Comparison of ENCODE assay signal across 28 mouse cellular contexts in the genomic region with DNA sequence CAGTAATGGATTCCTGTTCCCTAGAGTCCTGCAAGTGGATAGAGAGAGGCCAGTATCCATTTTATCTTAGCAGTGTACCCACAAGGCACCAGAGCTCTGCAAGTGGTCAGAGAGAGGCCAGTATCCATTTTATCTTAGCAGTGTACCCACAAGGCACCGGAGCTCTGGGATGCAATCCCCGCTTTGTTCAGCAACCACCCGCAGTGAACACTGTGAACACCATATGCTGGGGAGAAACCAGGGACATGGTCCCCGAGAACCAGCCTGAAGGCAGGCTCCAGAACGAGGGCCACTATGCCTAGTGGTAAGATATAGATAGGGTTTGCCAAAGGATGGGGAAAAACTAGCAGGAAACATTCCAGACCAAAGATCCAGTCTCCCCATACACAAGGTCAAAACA. TPM values are rescaled to one million over a fixed set of nuclear protein-coding genes. Genes with fewer than 3 reads are reported as not detected.
DNase-seq lines count a peak whose midpoint lies in the region; TF ChIP-seq lines count a peak whose summit lies in the region.
"Had no signal": no experiment of that assay in that cellular context is flagged by ENCODE, and none has a peak within 500 bp of the region (broad histone marks: within the 10 kb centered on the region; RNA-seq: fewer than 3 reads in every experiment).

No protein-coding gene starts in this region.

- H3K36me3 ChIP-seq in macrophage (ENCODE audit: inconsistent target) = peaks cover 63% of the 10 kb centered on the region
- H3K36me3 ChIP-seq: embryonic facial prominence, embryonic 13.5 days had no signal

- no peak overlapping the region for H3K4me3 ChIP-seq in cerebellum, adult 2 months (replicated peaks; ENCODE audit: insufficient read depth, low read depth, low read length)
- H3K4me3 ChIP-seq in macrophage (ENCODE audit: inconsistent target) = no peak overlapping the region
- H3K4me3 ChIP-seq: embryonic facial prominence, embryonic 13.5 days; embryonic facial prominence, embryonic 15.5 days; erythroblast, embryonic 14.5 days; forebrain, embryonic 10.5 days; forebrain, embryonic 12.5 days; gastrocnemius, adult 2 months had no signal

- peaks cover 44% of the 10 kb centered on the region for H3K4me1 ChIP-seq in cerebellum, adult 2 months (ENCODE audit: control insufficient read depth, insufficient read depth, low read length)

- H3K79me2 ChIP-seq in macrophage (ENCODE audit: inconsistent target) = peaks cover 98% of the 10 kb centered on the region

- WGBS in cerebellum, adult 2 months = 13% methylated on average over 5 of the region's 5 CpGs
- WGBS in macrophage (ENCODE audit: missing documents) = 92% methylated on average over 5 of the region's 5 CpGs

- no peak for TF ChIP-seq CTCF in cerebellum, adult 2 months (IDR thresholded peaks at IDR 0.05; ENCODE audit: borderline replicate concordance, insufficient read depth, low read depth, low read length)

- H3K27me3 ChIP-seq in cerebellum, adult 2 months (ENCODE audit: control insufficient read depth, insufficient read depth, low read length) = no peaks in the 10 kb centered on the region
- H3K27me3 ChIP-seq: embryonic facial prominence, embryonic 13.5 days; embryonic facial prominence, embryonic 15.5 days; forebrain, embryonic 12.5 days had no signal

- no peak for TF ChIP-seq POLR2A in cerebellum, adult 2 months (IDR thresholded peaks at IDR 0.05; ENCODE audit: borderline replicate concordance, insufficient read depth, low read length)

- peak; percentile 49 for DNase-seq in cerebellum, adult 11-12 months
- no peak for DNase-seq in cerebellum, postnatal 14 days
- peak; percentile 59 to 64 for DNase-seq in cerebellum, adult 2 months
- DNase-seq in cerebellum, adult 8-10 months = no peak
- DNase-seq in cerebellum, adult 9-11 months = peak; percentile 56
- no peak for DNase-seq in cerebellum, adult 11 months
- DNase-seq in kidney, postnatal 14 days = no peak
- DNase-seq: adrenal gland, adult 2 months; adrenal gland, postnatal 10 days; adrenal gland, postnatal 25 days; embryo, embryonic 11 days; gastrocnemius, adult 2 months had no signal

- peak overlapping the region; percentile 68 for H3K27ac ChIP-seq in cerebellum, adult 2 months (ENCODE audit: insufficient read depth, low read length)
- peak overlapping the region; percentile 91 for H3K27ac ChIP-seq in macrophage
- H3K27ac ChIP-seq: embryonic facial prominence, embryonic 13.5 days; embryonic facial prominence, embryonic 15.5 days; forebrain, embryonic 10.5 days; forebrain, embryonic 12.5 days; gastrocnemius, adult 2 months had no signal

RNA-seq across cellular contexts. Expression of a gene that starts 4.9 kb away (rescaled TPM):
- polyA plus RNA-seq in cerebellum, adult 2 months (2012; rRNA removed) = not detected in 2 replicates
- not detected for total RNA-seq in macrophage (2018; cell fraction: chromatin; rRNA removed)
- not detected for total RNA-seq in macrophage (2018; cell fraction: cytosol; rRNA removed)
- not detected for total RNA-seq in macrophage (2018; cell fraction: nucleus; rRNA removed)
- not detected in 3 replicates for polyA plus RNA-seq in macrophage (2018)
- total RNA-seq: adrenal gland, adult 2 months; adrenal gland, postnatal 10 days; adrenal gland, postnatal 25 days; adrenal gland, postnatal 4 days; common myeloid progenitor, adult 5-6 weeks; ES-E14; gastrocnemius, adult 2 months; MEL had no signal
- polyA plus RNA-seq: adrenal gland, adult 2 months; brain, embryonic 14.5 days; C2C12; embryonic facial prominence, embryonic 11.5 days; embryonic facial prominence, embryonic 13.5 days; embryonic facial prominence, embryonic 15.5 days; erythroblast, embryonic 14.5 days; forebrain, embryonic 10.5 days; forebrain, embryonic 12.5 days; forebrain, embryonic 14.5 days; forebrain, embryonic 16.5 days; frontal cortex, adult 2 months had no signal

RNA-seq across cellular contexts. Expression of a gene that starts 7.7 kb away (rescaled TPM):
- polyA plus RNA-seq in cerebellum, adult 2 months (2012; rRNA removed) = 86.0 and 98.5 TPM in 2 replicates
- 100 to 1,000 TPM in 1 of 26 experiments, 10 to 100 TPM in 25; 17.5 to 100 (median 40.7) TPM for total RNA-seq in macrophage (2018; cell fraction: chromatin; rRNA removed)
- total RNA-seq in macrophage (2018; cell fraction: cytosol; rRNA removed) = 100 to 1,000 TPM in 13 of 26 experiments, 10 to 100 TPM in 13; 82.1 to 224 (median 125) TPM
- total RNA-seq in macrophage (2018; cell fraction: nucleus; rRNA removed) = 100 to 1,000 TPM in 13 of 26 experiments, 10 to 100 TPM in 13; 44.6 to 157 (median 101) TPM
- 119 to 143 TPM (median 138 TPM) in 3 replicates for polyA plus RNA-seq in macrophage (2018)

RNA-seq across cellular contexts. Expression of a gene that starts 12.3 kb away (rescaled TPM):
- polyA plus RNA-seq in cerebellum, adult 2 months (2012; rRNA removed) = 1.4 and 1.7 TPM in 2 replicates
- not detected for total RNA-seq in macrophage (2018; cell fraction: chromatin; rRNA removed)
- not detected for total RNA-seq in macrophage (2018; cell fraction: cytosol; rRNA removed)
- not detected for total RNA-seq in macrophage (2018; cell fraction: nucleus; rRNA removed)
- polyA plus RNA-seq in macrophage (2018) = not detected in 3 replicates
- total RNA-seq: adrenal gland, adult 2 months; adrenal gland, postnatal 25 days; common myeloid progenitor, adult 5-6 weeks; ES-E14; gastrocnemius, adult 2 months; MEL had no signal
- polyA plus RNA-seq: embryonic facial prominence, embryonic 11.5 days; erythroblast, embryonic 14.5 days; forebrain, embryonic 10.5 days; forebrain, embryonic 14.5 days; forebrain, embryonic 16.5 days had no signal

RNA-seq across cellular contexts. Expression of a gene that starts 49.1 kb away (rescaled TPM):
- 158 and 185 TPM in 2 replicates for polyA plus RNA-seq in cerebellum, adult 2 months (2012; rRNA removed)
- total RNA-seq in macrophage (2018; cell fraction: chromatin; rRNA removed) = not detected
- not detected for total RNA-seq in macrophage (2018; cell fraction: cytosol; rRNA removed)
- total RNA-seq in macrophage (2018; cell fraction: nucleus; rRNA removed) = under 1 TPM in 1 of 26 experiments, not detected in 25; 0.30 TPM
- polyA plus RNA-seq in macrophage (2018) = not detected in 3 replicates
- total RNA-seq: common myeloid progenitor, adult 5-6 weeks had no signal
- polyA plus RNA-seq: erythroblast, embryonic 14.5 days had no signal

Comparison
In these comparisons a context has a peak if more than half of its experiments do, and no peak if none do; other contexts are left out.
1. DNase-seq: peak in cerebellum, adult 11-12 months (single experiment), cerebellum, adult 2 months (2 of 2) and cerebellum, adult 9-11 months (single experiment); none in cerebellum, postnatal 14 days (0 of 2), cerebellum, adult 8-10 months (single experiment), cerebellum, adult 11 months (single experiment) and kidney, postnatal 14 days (single experiment).